Comparison of ENCODE assay signal across 8 mouse cellular contexts in genomic region chr2:144270507-144271420, GRCm38 (mm10). TPM values are rescaled to one million over a fixed set of nuclear protein-coding genes. Genes with fewer than 3 reads are reported as not detected.
A peak's percentile ranks its signal among the peaks of the same experiment; 100 is the strongest.
DNase-seq lines count a peak whose midpoint lies in the region; ATAC-seq and TF ChIP-seq lines count a peak whose summit lies in the region.

TSS of gene Mgme1 (plus strand) at chr2:144270663.
TSS of gene Snx5 (minus strand) at chr2:144270906.

- dilution Hi-C loops in CH12.LX (cut with MboI; ENCODE audit: extremely low pct_ligation_motif_present, extremely low pct_unique_long_range_greater_than_20kb, low sequenced_read_pairs): no loop called here

- H3K9ac ChIP-seq in CH12.LX (ENCODE audit: insufficient read depth, low read depth): peak within 1 kb of the TSS; percentile 97
- H3K9ac ChIP-seq in forebrain, embryonic 12.5 days: peak within 1 kb of the TSS; percentile 98
- H3K9ac ChIP-seq in heart, postnatal 0 days (replicated peaks; ENCODE audit: low read depth, low read length): peak within 1 kb of the TSS; percentile 95
- peak within 1 kb of the TSS; percentile 95 for H3K9ac ChIP-seq in liver, postnatal 0 days (replicated peaks)
- peak within 1 kb of the TSS; percentile 86 for H3K9ac ChIP-seq in neural tube, embryonic 14.5 days (replicated peaks; ENCODE audit: low read depth, low read length)

- H3K4me1 ChIP-seq in CH12.LX (ENCODE audit: control insufficient read depth in 1 of 2, insufficient read depth in 2 of 2): peaks cover 2 to 34% of the 10 kb centered on the region in 2 experiments
- H3K4me1 ChIP-seq in forebrain, embryonic 12.5 days: peaks cover 41% of the 10 kb centered on the region
- H3K4me1 ChIP-seq in heart, postnatal 0 days (ENCODE audit: control insufficient read depth, insufficient read depth): peaks cover 31% of the 10 kb centered on the region
- peaks cover 36% of the 10 kb centered on the region for H3K4me1 ChIP-seq in liver, postnatal 0 days (ENCODE audit: insufficient read depth)
- H3K4me1 ChIP-seq in neural tube, embryonic 14.5 days (ENCODE audit: control insufficient read depth, insufficient read depth, low read length): peaks cover 19% of the 10 kb centered on the region

- H3K9me3 ChIP-seq in CH12.LX (replicated peaks; ENCODE audit: low read length): no peaks in the 10 kb centered on the region
- H3K9me3 ChIP-seq in forebrain, embryonic 12.5 days: no peaks in the 10 kb centered on the region
- H3K9me3 ChIP-seq in heart, postnatal 0 days (replicated peaks; ENCODE audit: control insufficient read depth, low read length): no peaks in the 10 kb centered on the region
- H3K9me3 ChIP-seq in liver, postnatal 0 days (ENCODE audit: low read length): no peaks in the 10 kb centered on the region
- no peaks in the 10 kb centered on the region for H3K9me3 ChIP-seq in neural tube, embryonic 14.5 days (ENCODE audit: control insufficient read depth, low read length)

- under 1% methylated on average over 86 of the region's 93 CpGs for WGBS in forebrain, embryonic 12.5 days
- under 1% methylated on average over 82 of the region's 93 CpGs for WGBS in heart, postnatal 0 days
- WGBS in liver, postnatal 0 days (ENCODE audit: insufficient replicate concordance): 2% methylated on average over 91 of the region's 93 CpGs
- WGBS in neural tube, embryonic 14.5 days: under 1% methylated on average over 93 of the region's 93 CpGs

- ATAC-seq in forebrain, embryonic 12.5 days (ENCODE audit: low FRiP score): peak; percentile 97
- ATAC-seq in heart, postnatal 0 days (ENCODE audit: insufficient read depth, low read depth): peak; percentile 96
- peak; percentile 96 for ATAC-seq in liver, postnatal 0 days
- peak; percentile 98 for ATAC-seq in neural tube, embryonic 14.5 days (ENCODE audit: low read depth)

- H3K4me2 ChIP-seq in CH12.LX (ENCODE audit: insufficient read depth, low read depth, poor library complexity, severe bottlenecking): peak within 1 kb of the TSS; percentile 74
- peak within 1 kb of the TSS; percentile 60 for H3K4me2 ChIP-seq in forebrain, embryonic 12.5 days
- peak within 1 kb of the TSS; percentile 84 for H3K4me2 ChIP-seq in heart, postnatal 0 days (ENCODE audit: low read depth, low read length)
- peak within 1 kb of the TSS; percentile 89 for H3K4me2 ChIP-seq in liver, postnatal 0 days (ENCODE audit: low read depth, low read length)
- H3K4me2 ChIP-seq in neural tube, embryonic 14.5 days (ENCODE audit: low read depth, low read length): peak within 1 kb of the TSS; percentile 56

- H3K36me3 ChIP-seq in CH12.LX (replicated peaks in 1 of 2; ENCODE audit: control insufficient read depth in 1 of 2, insufficient read depth in 1 of 2, low read length in 1 of 2): peaks cover 2 to 44% of the 10 kb centered on the region in 2 experiments
- no peaks in the 10 kb centered on the region for H3K36me3 ChIP-seq in forebrain, embryonic 12.5 days (replicated peaks)
- H3K36me3 ChIP-seq in heart, postnatal 0 days (replicated peaks; ENCODE audit: control insufficient read depth, insufficient read depth, low read length): no peaks in the 10 kb centered on the region; the same call in 1 of the 2 replicates
- peaks cover 4% of the 10 kb centered on the region; the same call in 1 of the 2 replicates for H3K36me3 ChIP-seq in liver, postnatal 0 days (replicated peaks; ENCODE audit: insufficient read depth, low read length)
- no peaks in the 10 kb centered on the region for H3K36me3 ChIP-seq in neural tube, embryonic 14.5 days (ENCODE audit: control insufficient read depth, insufficient read depth, low read length)

- no peak for TF ChIP-seq RAD21 in CH12.LX (IDR thresholded peaks at IDR 0.05; ENCODE audit: low read depth, low read length)

- no peaks in the 10 kb centered on the region for H3K27me3 ChIP-seq in CH12.LX (replicated peaks)
- no peaks in the 10 kb centered on the region for H3K27me3 ChIP-seq in forebrain, embryonic 12.5 days
- H3K27me3 ChIP-seq in heart, postnatal 0 days (ENCODE audit: control insufficient read depth, insufficient read depth, low read length): no peaks in the 10 kb centered on the region
- H3K27me3 ChIP-seq in liver, postnatal 0 days (ENCODE audit: insufficient read depth, low read length): no peaks in the 10 kb centered on the region
- H3K27me3 ChIP-seq in neural tube, embryonic 14.5 days (ENCODE audit: control insufficient read depth, insufficient read depth, low read length): no peaks in the 10 kb centered on the region

- no peak for TF ChIP-seq EP300 in CH12.LX (IDR thresholded peaks at IDR 0.05; ENCODE audit: low read length)
- 0 out of 2 replicates have a peak, but pooled peaks have one; percentile 68 for TF ChIP-seq EP300 in heart, postnatal 0 days (IDR thresholded peaks at IDR 0.05; ENCODE audit: low read depth)
- peak; percentile 37; the same call in 1 of the 2 replicates for TF ChIP-seq EP300 in liver, postnatal 0 days (IDR thresholded peaks at IDR 0.05; ENCODE audit: low read depth)

- peak; percentile 100 for TF ChIP-seq POLR2A in CH12.LX (IDR thresholded peaks at IDR 0.05; ENCODE audit: low read depth, low read length)

- H3K4me3 ChIP-seq in CH12.LX (replicated peaks in 1 of 3; ENCODE audit: low read depth in 2 of 3, low read length in 2 of 3, poor library complexity in 1 of 3): peak within 1 kb of the TSS; percentile 78 to 89 (median 83)
- peak within 1 kb of the TSS; percentile 88 for H3K4me3 ChIP-seq in forebrain, embryonic 12.5 days (replicated peaks)
- H3K4me3 ChIP-seq in heart, postnatal 0 days (ENCODE audit: low read depth, low read length): peak within 1 kb of the TSS; percentile 80
- peak within 1 kb of the TSS; percentile 89 for H3K4me3 ChIP-seq in liver, postnatal 0 days (ENCODE audit: low read depth, low read length)
- H3K4me3 ChIP-seq in neural tube, embryonic 14.5 days (ENCODE audit: low read depth, low read length): peak within 1 kb of the TSS; percentile 88

- H3K27ac ChIP-seq in CH12.LX (ENCODE audit: insufficient read depth, low read depth): peak within 1 kb of the TSS; percentile 82
- peak within 1 kb of the TSS; percentile 90 for H3K27ac ChIP-seq in forebrain, embryonic 12.5 days
- H3K27ac ChIP-seq in heart, postnatal 0 days (ENCODE audit: low read depth): peak within 1 kb of the TSS; percentile 96
- H3K27ac ChIP-seq in liver, postnatal 0 days (ENCODE audit: low read depth): peak within 1 kb of the TSS; percentile 98
- H3K27ac ChIP-seq in neural tube, embryonic 14.5 days (ENCODE audit: low read depth, low read length): peak within 1 kb of the TSS; percentile 91

- peaks cover 73% of the 10 kb centered on the region for H3K79me2 ChIP-seq in CH12.LX (replicated peaks; ENCODE audit: control insufficient read depth, extremely low read depth, insufficient read depth, poor library complexity, severe bottlenecking)

- DNase-seq in CH12.LX (ENCODE audit: extremely low read depth): peak; percentile 95
- DNase-seq in c-Kit-positive CD71-positive TER-119-negative erythroid progenitor cells, embryonic 14.5 days (ENCODE audit: low read depth): peak; percentile 86
- DNase-seq in heart, postnatal 0 days (ENCODE audit: low spot score): peak; percentile 90
- peak; percentile 94 to 97 for DNase-seq in kidney, postnatal 4 days
- DNase-seq in liver, postnatal 0 days: peak; percentile 94
- DNase-seq in testis, postnatal 10 days (ENCODE audit: low spot score): peak; percentile 94

- no peak for TF ChIP-seq CTCF in CH12.LX (conservative IDR thresholded peaks at IDR 0.05 in 1 of 2, IDR thresholded peaks at IDR 0.05 in 1 of 2; ENCODE audit: low read depth in 2 of 2, low read length in 2 of 2)
- peak; percentile 1; the same call in 1 of the 2 replicates for TF ChIP-seq CTCF in heart, postnatal 0 days (IDR thresholded peaks at IDR 0.05; ENCODE audit: low read depth)
- TF ChIP-seq CTCF in liver, postnatal 0 days (IDR thresholded peaks at IDR 0.05; ENCODE audit: low read depth): no peak

- in situ Hi-C loops in CH12.LX (cut with MboI; ENCODE audit: low pct_ligation_motif_present, low pct_unique_long_range_greater_than_20kb, low sequenced_read_pairs): no loop called here

TF ChIP-seq in CH12.LX, 34 proteins besides CTCF, POLR2A, EP300 and RAD21 (continues in another document):
- TF ChIP-seq USF2 (conservative IDR thresholded peaks at IDR 0.05; ENCODE audit: low read depth, low read length) (no peak), ELF1 (IDR thresholded peaks at IDR 0.05; ENCODE audit: low read depth, low read length) (peak; percentile 45; the same call in 1 of the 2 replicates), TCF12 (IDR thresholded peaks at IDR 0.05; ENCODE audit: low read depth, low read length) (peak; percentile 76), ZMIZ1 (IDR thresholded peaks at IDR 0.05; ENCODE audit: low read depth, low read length) (peak; percentile 99), ETS1 (conservative IDR thresholded peaks at IDR 0.05; ENCODE audit: low read depth, low read length) (peak; percentile 2), ZC3H11A (IDR thresholded peaks at IDR 0.05; ENCODE audit: low read depth, low read length) (no peak), KAT2A (IDR thresholded peaks at IDR 0.05; ENCODE audit: insufficient replicate concordance, low read length) (peak; percentile 96), JUND (conservative IDR thresholded peaks at IDR 0.05; ENCODE audit: low read depth, low read length) (no peak), ZNF384 (IDR thresholded peaks at IDR 0.05; ENCODE audit: low read depth, low read length) (no peak), POLR2AphosphoS2 (IDR thresholded peaks at IDR 0.05; ENCODE audit: low read depth, low read length) (peak; percentile 97)

RNA-seq across cellular contexts. Expression of gene Mgme1, which starts in this region (rescaled TPM):
- total RNA-seq in CH12.LX (2012; rRNA removed) (10.6 and 13.0 TPM in 2 replicates), CH12.LX (2014; rRNA removed) (20.7 and 21.9 TPM in 2 replicates)
- 19.7 and 20.2 TPM in 2 replicates for polyA plus RNA-seq in CH12.LX (2012; ENCODE audit: insufficient read length, low read depth)
- 17.5 and 17.9 TPM in 2 replicates for polyA plus RNA-seq in forebrain, embryonic 12.5 days (2016; fragmentation: Nextera tagmentation; extraction: Ambion mirVana)
- total RNA-seq in heart, postnatal 0 days (2014; rRNA removed; ENCODE audit: low replicate concordance): 7.5 and 11.1 TPM in 2 replicates
- 12.6 and 14.6 TPM in 2 replicates for polyA plus RNA-seq in heart, postnatal 0 days (2015; fragmentation: Nextera tagmentation; extraction: Ambion mirVana)
- 4.4 and 5.4 TPM in 2 replicates for polyA plus RNA-seq in liver, postnatal 0 days (2015; fragmentation: Nextera tagmentation; extraction: Ambion mirVana)
- 11.3 and 11.8 TPM in 2 replicates for polyA plus RNA-seq in neural tube, embryonic 14.5 days (2014; fragmentation: Nextera tagmentation; extraction: Ambion mirVana)

RNA-seq across cellular contexts. Expression of gene Snx5, which starts in this region (rescaled TPM):
- total RNA-seq in CH12.LX (2012; rRNA removed) (380 and 456 TPM in 2 replicates), CH12.LX (2014; rRNA removed) (1,220 and 1,259 TPM in 2 replicates)
- 652 and 666 TPM in 2 replicates for polyA plus RNA-seq in CH12.LX (2012; ENCODE audit: insufficient read length, low read depth)
- polyA plus RNA-seq in forebrain, embryonic 12.5 days (2016; fragmentation: Nextera tagmentation; extraction: Ambion mirVana): 93.7 and 98.9 TPM in 2 replicates
- 80.2 and 146 TPM in 2 replicates for total RNA-seq in heart, postnatal 0 days (2014; rRNA removed; ENCODE audit: low replicate concordance)
- polyA plus RNA-seq in heart, postnatal 0 days (2015; fragmentation: Nextera tagmentation; extraction: Ambion mirVana): 55.7 and 65.6 TPM in 2 replicates
- 47.9 and 49.2 TPM in 2 replicates for polyA plus RNA-seq in liver, postnatal 0 days (2015; fragmentation: Nextera tagmentation; extraction: Ambion mirVana)
- 79.1 and 86.8 TPM in 2 replicates for polyA plus RNA-seq in neural tube, embryonic 14.5 days (2014; fragmentation: Nextera tagmentation; extraction: Ambion mirVana)

Comparison
In these comparisons a context has a peak if more than half of its experiments do, and no peak if none do; other contexts are left out.
1. Peak in every context shown above with its lines: DNase-seq, ATAC-seq, H3K4me3 ChIP-seq and H3K27ac ChIP-seq.